Mouse (Mus musculus) E14TG2a.4 (cell line): ENCODE measurements at regions not wholly inside any gene's neighbourhood (a gene's known extent, or its start where the extent isn't known, plus 50 kb on each side); places are given as distances from the start of the nearest gene placed in this dataset.

Source experiments
- CTCF ChIP-seq: conservative IDR thresholded peaks from 2 replicates; pipeline ENCODE4 v1.5.1; 2014; ENCODE audit warnings: low read length
- NANOG ChIP-seq: IDR thresholded peaks from 2 replicates; pipeline ENCODE4 v1.6.1; 2014; ENCODE audit warnings: borderline replicate concordance, low read length, mixed read lengths

DNA sequence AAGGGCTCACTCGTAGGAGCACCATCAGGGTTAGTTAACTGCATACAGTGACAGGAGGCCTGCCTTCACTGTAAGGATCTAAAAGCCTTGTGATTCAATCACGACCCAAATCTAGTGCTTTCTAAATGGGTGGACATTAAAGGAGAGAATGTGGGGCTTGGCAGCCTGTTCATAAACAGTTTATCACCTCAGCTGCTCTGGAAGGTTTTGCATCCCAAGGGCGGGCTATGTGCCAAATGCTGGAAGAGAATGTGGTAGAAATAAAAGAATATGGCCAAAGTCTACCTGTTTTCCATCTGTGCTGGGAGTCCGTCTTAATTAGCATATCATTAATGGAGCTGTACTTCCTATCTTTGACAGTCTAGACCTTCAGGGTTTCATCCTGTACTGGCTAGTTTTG lies 241.0 kb downstream of the Cdca7 start:
- no peak for TF ChIP-seq CTCF
- TF ChIP-seq NANOG, result no peak
